Mouse (Mus musculus) small intestine, adult 2 months (tissue): ENCODE data around the gene Plcxd2. TPM values are rescaled to one million over a fixed set of nuclear protein-coding genes. Genes with fewer than 3 reads are reported as not detected.

ENCODE experiments used
- H3K27ac ChIP-seq: fragments of 200-500 bp; 2 replicates; pipeline ENCODE4 v1.5.1; 2012; ENCODE audit warnings: low read depth, low read length, control low read depth, inconsistent platforms; ENCODE audit not compliant: insufficient read depth
- H3K27me3 ChIP-seq: fragments of 200-500 bp; 2 replicates; pipeline ENCODE4 v1.6.1; 2012; ENCODE audit warnings: mild to moderate bottlenecking, moderate library complexity, low read length, inconsistent platforms; ENCODE audit not compliant: control insufficient read depth, insufficient read depth
- H3K36me3 ChIP-seq: fragments of 200-500 bp; 2 replicates; pipeline ENCODE4 v1.6.1; 2012; ENCODE audit warnings: mild to moderate bottlenecking, low read length, control low read depth, inconsistent platforms; ENCODE audit not compliant: control insufficient read depth, insufficient read depth
- H3K4me1 ChIP-seq: fragments of 200-500 bp; 2 replicates; pipeline ENCODE4 v1.6.1; 2012; ENCODE audit warnings: low read length, inconsistent platforms, mixed read lengths; ENCODE audit not compliant: control insufficient read depth, insufficient read depth, insufficient read length
- H3K4me3 ChIP-seq: fragments of 200-500 bp; 2 replicates; pipeline ENCODE4 v1.5.1; 2012; ENCODE audit warnings: low read depth, mild to moderate bottlenecking, control low read depth, inconsistent platforms, low read length, moderate library complexity
- CTCF ChIP-seq: fragments of 200-500 bp; IDR thresholded peaks from 2 replicates; pipeline ENCODE4 v1.5.1; 2012; ENCODE audit warnings: low read depth, mild to moderate bottlenecking, control low read depth, inconsistent platforms, low read length, moderate library complexity, mixed read lengths; ENCODE audit not compliant: insufficient replicate concordance, insufficient read length; ENCODE audit errors: extremely low read depth
- POLR2A ChIP-seq: fragments of 200-500 bp; IDR thresholded peaks from 2 replicates; pipeline ENCODE4 v1.6.1; 2012; ENCODE audit warnings: low read depth, mild to moderate bottlenecking, control low read depth, inconsistent platforms, low read length, moderate library complexity
- WGBS: fragments of 180-500 bp; shearing (Covaris S2); methylation state at CpG from one replicate; pipeline ENCODE4 v1.1.7; 2018; 5-methylcytosine and 5-hydroxymethylcytosine counted together
- polyA plus RNA-seq: library from polyadenylated mRNA; depleted of rRNA; stranded (reverse); fragments of >200 nt; gene quantifications from 2 replicates; pipeline ENCODE4 v1.2.3, GENCODE M21; 2012

The Plcxd2 gene
- polyA plus RNA-seq, 1 experiment = 1.9 TPM

DNA sequence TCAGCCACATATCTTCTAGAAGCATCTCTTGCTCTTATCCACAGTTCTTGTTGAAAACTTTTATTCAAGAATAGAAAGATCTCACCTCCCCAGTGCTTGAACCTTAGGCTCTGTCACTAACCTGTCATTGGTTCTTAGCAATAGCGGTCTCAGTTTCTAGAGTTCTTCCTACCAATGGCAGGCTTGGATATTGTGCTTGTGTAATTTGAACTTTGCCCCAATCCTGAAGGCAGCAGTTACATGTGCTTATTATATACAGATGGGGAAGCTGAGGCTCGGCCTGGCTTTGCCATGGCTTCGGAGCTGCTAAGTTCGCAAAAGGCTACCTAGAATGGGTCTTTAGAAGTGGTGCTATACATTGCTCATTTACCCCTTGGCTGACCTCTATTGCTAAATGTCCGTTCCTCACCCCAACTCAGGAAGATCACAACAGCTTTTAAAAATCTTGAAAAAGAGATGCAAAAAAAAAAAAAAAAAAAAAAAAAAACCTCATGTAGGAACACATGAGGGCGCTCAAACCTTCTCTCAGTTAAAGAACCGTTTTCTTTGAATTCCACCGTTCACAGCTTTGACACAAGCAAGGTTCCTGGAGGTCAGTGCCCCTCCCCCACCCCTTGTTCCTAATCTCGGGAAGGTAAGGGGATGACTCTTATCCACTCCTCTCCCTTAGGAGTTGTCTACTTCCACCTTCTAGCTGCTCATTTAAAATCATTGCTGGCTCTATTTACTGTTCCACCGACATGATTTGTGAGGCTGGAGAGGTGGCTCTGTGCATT is 18.9 kb downstream of the Plcxd2 start:
- Histone ChIP-seq H3K27ac (no peak overlapping the region), H3K4me3 (no peak overlapping the region), H3K4me1 (peaks cover 2% of the 10 kb centered on the region; the same call in 1 of the 2 replicates), H3K36me3 (no peaks in the 10 kb centered on the region), H3K27me3 (no peaks in the 10 kb centered on the region)
- TF ChIP-seq CTCF = no peak
- no peak for TF ChIP-seq POLR2A
- WGBS = 54% methylated on average over 10 of the region's 10 CpGs

DNA sequence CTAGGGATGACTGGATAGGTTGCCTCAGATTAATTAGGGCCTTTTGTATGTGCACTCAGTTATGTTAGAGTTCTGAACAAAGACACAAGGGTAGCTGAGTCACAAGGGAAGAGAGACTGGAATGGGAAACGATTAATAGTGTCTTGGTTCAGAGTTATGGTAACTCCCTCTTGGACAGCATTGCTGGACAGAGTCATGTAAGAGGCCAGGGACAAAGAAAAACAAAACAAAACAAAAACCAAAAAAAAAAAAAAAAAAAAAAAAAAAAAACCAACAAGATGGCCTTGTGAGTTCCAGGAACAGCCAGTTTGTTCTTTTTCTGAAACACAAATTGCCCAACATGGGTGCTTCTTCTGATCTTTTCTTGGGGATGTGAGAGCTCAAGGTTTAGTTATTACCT is 23.8 kb downstream of the Plcxd2 start:
- WGBS = 63% methylated on average over 1 of the region's 1 CpGs
- Histone ChIP-seq H3K27ac (no peak overlapping the region), H3K36me3 (no peaks in the 10 kb centered on the region), H3K27me3 (no peaks in the 10 kb centered on the region), H3K4me3 (no peak overlapping the region), H3K4me1 (peaks cover 11% of the 10 kb centered on the region; the same call in 1 of the 2 replicates)
- no peak for TF ChIP-seq CTCF
- TF ChIP-seq POLR2A = no peak

DNA sequence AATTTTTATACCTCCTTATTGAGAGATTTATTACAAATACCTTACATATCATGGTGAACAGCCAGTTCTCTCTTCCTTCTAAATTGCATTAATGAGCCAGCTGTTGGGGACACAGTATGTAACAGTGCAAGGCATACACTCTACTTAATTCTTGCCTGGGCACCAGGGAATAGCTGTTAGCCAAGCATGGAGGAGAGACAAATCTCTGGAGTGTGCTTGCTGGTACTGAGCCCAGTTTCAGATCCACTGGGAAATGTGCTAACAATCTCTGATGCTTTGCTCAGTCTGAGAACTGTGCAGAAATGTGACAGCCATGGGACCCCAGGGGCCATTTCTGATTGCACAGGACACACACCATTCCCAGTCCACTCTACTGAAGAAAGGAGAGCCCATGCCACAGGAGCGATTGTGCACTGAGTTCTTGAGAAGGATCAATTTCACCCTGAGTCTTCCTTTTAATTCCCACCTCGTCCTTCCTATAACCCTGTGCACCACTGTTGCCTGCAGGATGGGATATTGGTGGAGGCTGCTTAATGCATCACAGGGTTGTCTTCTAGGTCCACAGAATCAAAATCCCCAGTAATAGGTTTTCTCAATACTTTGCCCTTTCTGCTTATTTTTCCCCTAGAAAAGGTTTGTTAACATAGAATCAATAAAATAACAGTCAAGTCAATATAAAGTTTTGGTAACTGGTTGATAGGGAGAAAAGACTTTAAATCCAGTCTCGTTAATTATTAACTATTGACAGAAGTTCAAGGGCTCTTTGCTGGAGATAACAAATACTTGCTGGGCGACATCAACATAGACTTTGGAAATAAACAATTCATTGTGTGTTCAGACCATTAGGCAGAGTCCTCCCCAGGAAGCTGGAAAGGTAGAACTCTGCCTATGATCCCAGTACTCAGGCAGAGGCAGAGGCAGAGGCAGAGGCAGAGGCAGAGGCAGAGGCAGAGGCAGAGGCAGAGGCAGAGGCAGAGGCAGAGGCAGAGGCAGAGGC is 25.1 kb downstream of the Plcxd2 start:
- no peak for TF ChIP-seq POLR2A
- no peak for TF ChIP-seq CTCF
- Histone ChIP-seq H3K36me3 (peaks cover 5% of the 10 kb centered on the region; the same call in 1 of the 2 replicates), H3K27me3 (no peaks in the 10 kb centered on the region), H3K27ac (peak overlapping the region; percentile 93), H3K4me1 (peaks cover 9% of the 10 kb centered on the region; the same call in 1 of the 2 replicates), H3K4me3 (no peak overlapping the region)
- 19% methylated on average over 4 of the region's 4 CpGs for WGBS

DNA sequence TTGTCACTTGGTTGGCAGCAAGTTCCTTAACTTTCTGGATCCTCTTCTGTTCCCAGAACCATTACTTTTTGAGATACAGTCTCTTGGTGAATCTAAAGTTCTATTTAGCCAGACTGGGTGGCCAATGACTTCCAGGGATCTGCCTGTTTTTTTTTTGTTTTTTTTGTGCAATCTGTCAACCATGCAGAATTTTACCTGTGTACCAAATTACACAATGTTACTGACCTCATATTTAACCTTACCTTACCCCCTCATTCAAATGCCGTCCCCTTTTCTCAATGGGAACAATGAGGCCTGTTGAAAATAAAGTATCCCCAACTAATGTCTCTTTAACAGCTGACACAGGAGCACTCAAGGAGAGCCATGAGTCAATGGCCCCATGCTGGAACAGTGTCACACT is 33.8 kb downstream of the Plcxd2 start:
- WGBS = 96% methylated on average over 1 of the region's 1 CpGs
- Histone ChIP-seq H3K27ac (no peak overlapping the region), H3K36me3 (peaks cover 15% of the 10 kb centered on the region)

DNA sequence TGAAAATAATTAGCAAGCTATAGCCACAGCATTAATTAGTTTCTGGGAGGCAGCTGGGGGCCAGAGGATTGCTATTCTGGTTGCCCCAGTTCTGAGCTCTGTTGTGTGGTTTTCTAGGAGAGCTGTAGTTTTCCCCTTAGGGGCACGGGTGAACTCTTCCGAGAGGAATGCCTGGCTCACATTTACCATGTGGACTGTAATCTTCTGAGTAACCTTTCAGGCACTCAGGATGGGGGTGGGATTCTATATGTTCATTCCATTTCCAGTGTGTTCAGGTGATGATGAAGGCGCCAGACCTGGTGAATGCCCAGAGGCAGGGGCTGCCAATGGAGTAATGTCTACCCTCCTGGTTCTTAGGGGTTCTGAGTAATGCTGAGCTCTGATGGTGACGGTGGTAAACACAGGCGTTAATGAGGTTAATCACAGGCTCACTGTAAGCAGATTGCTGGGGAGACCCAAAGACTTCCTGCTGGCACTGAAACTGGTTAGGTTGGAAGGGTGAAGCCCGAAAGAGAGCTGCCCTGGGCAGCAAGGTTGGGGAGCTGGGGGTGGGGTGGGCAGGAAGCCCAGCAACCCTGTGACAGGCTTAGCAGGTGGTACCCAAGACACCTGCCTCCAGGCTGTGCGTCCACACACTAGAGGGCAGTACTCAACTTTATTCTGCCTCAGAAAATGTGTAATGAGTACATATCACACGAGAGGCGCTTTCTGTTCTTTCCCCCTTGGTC is 35.9 kb downstream of the Plcxd2 start:
- Histone ChIP-seq H3K4me3 (no peak overlapping the region), H3K4me1 (no peaks in the 10 kb centered on the region), H3K27ac (no peak overlapping the region), H3K27me3 (no peaks in the 10 kb centered on the region), H3K36me3 (peaks cover 13% of the 10 kb centered on the region; the same call in 1 of the 2 replicates)
- TF ChIP-seq CTCF (peak; percentile 45; the same call in 1 of the 2 replicates), POLR2A (no peak)
- WGBS = 45% methylated on average over 9 of the region's 9 CpGs

More for the DNA sequence above, 33.8 kb downstream of the Plcxd2 start:
- H3K4me3 ChIP-seq = no peak overlapping the region
- no peaks in the 10 kb centered on the region for H3K27me3 ChIP-seq
- no peak for TF ChIP-seq POLR2A
- TF ChIP-seq CTCF = no peak
- H3K4me1 ChIP-seq = no peaks in the 10 kb centered on the region

DNA sequence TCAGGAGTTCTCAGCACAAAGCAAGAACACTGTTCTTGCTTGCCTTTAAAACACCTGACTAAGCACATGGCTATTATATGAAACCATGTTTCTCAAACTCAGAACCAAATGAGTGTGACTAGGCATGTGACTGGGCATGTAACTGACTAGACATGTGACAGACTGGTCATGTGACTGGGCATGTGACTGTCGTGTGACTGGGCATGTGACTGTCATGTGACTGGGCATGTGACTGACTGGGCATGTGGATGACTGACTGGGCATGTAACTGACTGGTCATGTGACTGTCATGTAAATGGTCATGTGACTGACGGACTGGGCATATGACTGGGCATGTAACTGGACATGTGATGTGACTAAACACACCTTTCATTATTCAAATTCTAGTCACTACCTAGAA is 39.8 kb downstream of the Plcxd2 start:
- H3K27me3 ChIP-seq = no peaks in the 10 kb centered on the region
- peaks cover 7% of the 10 kb centered on the region; the same call in 1 of the 2 replicates for H3K4me1 ChIP-seq
- H3K4me3 ChIP-seq = no peak overlapping the region
- no peak overlapping the region for H3K27ac ChIP-seq
- no peak for TF ChIP-seq POLR2A
- no peak for TF ChIP-seq CTCF
- peaks cover 5% of the 10 kb centered on the region; the same call in 1 of the 2 replicates for H3K36me3 ChIP-seq
- 90% methylated on average over 2 of the region's 2 CpGs for WGBS
